Mouse (Mus musculus) hindbrain, postnatal 0 days (tissue): ENCODE results near the gene Slc25a3. TPM values are rescaled to one million over a fixed set of nuclear protein-coding genes. Genes with fewer than 3 reads are reported as not detected.

Experiments used
- ATAC-seq: fragments of 200-750 bp; cut with Nextera tagmentation; 2 replicates; pipeline ENCODE4 v1.8.0; 2017; ENCODE audit warnings: mild to moderate bottlenecking, moderate TSS enrichment, moderate library complexity
- DNase-seq: peaks from one replicate; pipeline ENCODE4 v3.0.0-alpha.2; 2015; ENCODE audit warnings: low spot score
- H3K27ac ChIP-seq: fragments of 300-500 bp; sonication (generic); 2 replicates; pipeline ENCODE4 v1.5.1; 2014; ENCODE audit warnings: mild to moderate bottlenecking
- H3K27me3 ChIP-seq: fragments of 300-500 bp; sonication (generic); 2 replicates; pipeline ENCODE4 v1.6.1; 2014; ENCODE audit warnings: low read length, mixed read lengths; ENCODE audit not compliant: insufficient read depth
- H3K36me3 ChIP-seq: fragments of 300-500 bp; sonication (generic); 2 replicates; pipeline ENCODE4 v1.6.1; 2014; ENCODE audit warnings: low read length, mixed read lengths; ENCODE audit not compliant: insufficient read depth
- H3K4me1 ChIP-seq: fragments of 300-500 bp; sonication (generic); 2 replicates; pipeline ENCODE4 v1.6.1; 2014; ENCODE audit warnings: antibody characterized with exemption, low read length, mixed read lengths; ENCODE audit not compliant: insufficient read depth
- H3K4me2 ChIP-seq: fragments of 300-500 bp; sonication (generic); 2 replicates; pipeline ENCODE4 v1.6.1; 2014; ENCODE audit warnings: low read depth, mild to moderate bottlenecking, low read length, moderate library complexity, mixed read lengths
- H3K4me3 ChIP-seq: fragments of 300-500 bp; sonication (generic); 2 replicates; pipeline ENCODE4 v1.5.1; 2014; ENCODE audit warnings: low read length
- H3K9ac ChIP-seq: fragments of 300-500 bp; sonication (generic); replicated peaks from 2 replicates; pipeline ENCODE4 v1.6.1; 2014; ENCODE audit warnings: mild to moderate bottlenecking, low read length, moderate library complexity, mixed read lengths
- H3K9me3 ChIP-seq: fragments of 300-500 bp; sonication (generic); 2 replicates; pipeline ENCODE4 v1.6.1; 2016; ENCODE audit warnings: low read length, mixed read lengths
- CTCF ChIP-seq: IDR thresholded peaks from 2 replicates; pipeline ENCODE4 v1.5.1; 2016; ENCODE audit warnings: antibody characterized with exemption, control low read depth, low read depth
- WGBS: fragments of 180-500 bp; shearing (Covaris S2); extraction: QIAGEN DNeasy Blood & Tissue Kit; methylation state at CpG from one replicate; pipeline ENCODE4 v1.1.7; 2014; 5-methylcytosine and 5-hydroxymethylcytosine counted together
- polyA plus RNA-seq: library from polyadenylated mRNA; unstranded; fragments of >200 nt; fragmentation: Nextera tagmentation; extraction: Ambion mirVana; gene quantifications from 2 replicates; pipeline ENCODE4 v1.2.1, GENCODE M21; 2015
- total RNA-seq: library from RNA; depleted of rRNA; stranded (reverse); fragments of >200 nt; gene quantifications from 2 replicates; pipeline ENCODE4 v1.2.3, GENCODE M21; 2014

Gene Slc25a3
- total and polyA plus RNA-seq, 2 experiments from 2014 or later = 451 to 736 TPM

- Histone ChIP-seq H3K27me3 (no peaks in the 10 kb centered on the region), H3K9me3 (no peaks in the 10 kb centered on the region), H3K9ac (no peak overlapping the region), H3K4me2 (no peak overlapping the region), H3K4me1 (no peaks in the 10 kb centered on the region), H3K27ac (no peak overlapping the region), H3K36me3 (peaks cover 5% of the 10 kb centered on the region; the same call in 1 of the 2 replicates), H3K4me3 (no peak overlapping the region)
- 89% methylated on average over 15 of the region's 15 CpGs for WGBS
- no peak for DNase-seq
- TF ChIP-seq CTCF = no peak
- ATAC-seq = no peak
Measured at GRCm38 (mm10) chr10:91094251-91095104, 29.4 kb downstream of the Slc25a3 start.

- no peak overlapping the region for H3K4me3 ChIP-seq
- ATAC-seq = no peak
- WGBS = 89% methylated on average over 4 of the region's 4 CpGs
Measured at GRCm38 (mm10) chr10:91092812-91093211, 31.0 kb downstream of the Slc25a3 start.

GRCm38 (mm10) chr10:91083393-91083927 lies 40.4 kb downstream of the Slc25a3 start:
- H3K4me2 ChIP-seq = peak overlapping the region; percentile 80
- H3K4me1 ChIP-seq = no peaks in the 10 kb centered on the region
- peak overlapping the region; percentile 95 for H3K4me3 ChIP-seq
- H3K27me3 ChIP-seq = no peaks in the 10 kb centered on the region
- TF ChIP-seq CTCF = no peak
- ATAC-seq (no peak; the same call in 1 of the 2 replicates), DNase-seq (peak; percentile 12)
- H3K36me3 ChIP-seq = no peaks in the 10 kb centered on the region
- 41% methylated on average over 12 of the region's 12 CpGs for WGBS
- H3K9me3 ChIP-seq = no peaks in the 10 kb centered on the region
- peak overlapping the region; percentile 85 for H3K27ac ChIP-seq
- peak overlapping the region; percentile 85 for H3K9ac ChIP-seq

More at GRCm38 (mm10) chr10:91092812-91093211, 31.0 kb downstream of the Slc25a3 start:
- TF ChIP-seq CTCF = no peak
- Histone ChIP-seq H3K27ac (no peak overlapping the region), H3K4me2 (no peak overlapping the region), H3K9ac (no peak overlapping the region), H3K4me1 (no peaks in the 10 kb centered on the region), H3K9me3 (no peaks in the 10 kb centered on the region), H3K27me3 (no peaks in the 10 kb centered on the region), H3K36me3 (peaks cover 5% of the 10 kb centered on the region; the same call in 1 of the 2 replicates)
- DNase-seq = no peak

GRCm38 (mm10) chr10:91082550-91083392 lies 41.1 kb downstream of the Slc25a3 start, which contains the start of the genes Apaf1 and Ikbip:
Apaf1 (minus strand) TSS chr10:91082770.
Ikbip (plus strand) TSS chr10:91082940.
- WGBS = under 1% methylated on average over 77 of the region's 87 CpGs

GRCm38 (mm10) chr10:91081959-91082507 lies 41.8 kb downstream of the Slc25a3 start:
- peak overlapping the region; percentile 85 for H3K4me2 ChIP-seq
- DNase-seq (no peak), ATAC-seq (peak; percentile 16; the same call in 1 of the 2 replicates)
- H3K27me3 ChIP-seq = no peaks in the 10 kb centered on the region
- peak overlapping the region; percentile 85 for H3K27ac ChIP-seq
- H3K36me3 ChIP-seq = peaks cover 9% of the 10 kb centered on the region; the same call in 1 of the 2 replicates
- peak overlapping the region; percentile 85 for H3K9ac ChIP-seq
- H3K4me1 ChIP-seq = no peaks in the 10 kb centered on the region
- no peaks in the 10 kb centered on the region for H3K9me3 ChIP-seq
- TF ChIP-seq CTCF = no peak
- 1% methylated on average over 24 of the region's 27 CpGs for WGBS
- H3K4me3 ChIP-seq = peak overlapping the region; percentile 95

More at GRCm38 (mm10) chr10:91082550-91083392, 41.1 kb downstream of the Slc25a3 start, which contains the start of the genes Apaf1 and Ikbip:
- peak; percentile 97 for ATAC-seq
- H3K4me2 ChIP-seq = peak within 1 kb of the TSS; percentile 85
- peak; percentile 100 for DNase-seq
- no peak for TF ChIP-seq CTCF
- H3K4me3 ChIP-seq = peak within 1 kb of the TSS; percentile 95
- H3K4me1 ChIP-seq = no peaks in the 10 kb centered on the region
- H3K9ac ChIP-seq = peak within 1 kb of the TSS; percentile 85
- no peaks in the 10 kb centered on the region for H3K27me3 ChIP-seq
- peaks cover 3% of the 10 kb centered on the region; the same call in 1 of the 2 replicates for H3K36me3 ChIP-seq
- H3K9me3 ChIP-seq = no peaks in the 10 kb centered on the region
- peak within 1 kb of the TSS; percentile 85 for H3K27ac ChIP-seq

GRCm38 (mm10) chr10:91080540-91080939 lies 43.3 kb downstream of the Slc25a3 start:
- H3K27ac ChIP-seq = no peak overlapping the region
- H3K27me3 ChIP-seq = no peaks in the 10 kb centered on the region
- ATAC-seq (no peak), DNase-seq (no peak)
- no peak overlapping the region for H3K4me3 ChIP-seq
- no peak for TF ChIP-seq CTCF
- WGBS = 87% methylated on average over 5 of the region's 5 CpGs
- H3K9ac ChIP-seq = no peak overlapping the region
- no peaks in the 10 kb centered on the region for H3K4me1 ChIP-seq
- no peak overlapping the region for H3K4me2 ChIP-seq
- peaks cover 17% of the 10 kb centered on the region; the same call in 1 of the 2 replicates for H3K36me3 ChIP-seq
- H3K9me3 ChIP-seq = no peaks in the 10 kb centered on the region
